Mouse (Mus musculus): Measurements from ENCODE around the gene Bloc1s2.
"Not testable (repeated sequence)": the region's sequence is repeated elsewhere in the genome, so short reads cannot be mapped to it uniquely, and the experiment has no call there.

Bloc1s2 gene

DNA sequence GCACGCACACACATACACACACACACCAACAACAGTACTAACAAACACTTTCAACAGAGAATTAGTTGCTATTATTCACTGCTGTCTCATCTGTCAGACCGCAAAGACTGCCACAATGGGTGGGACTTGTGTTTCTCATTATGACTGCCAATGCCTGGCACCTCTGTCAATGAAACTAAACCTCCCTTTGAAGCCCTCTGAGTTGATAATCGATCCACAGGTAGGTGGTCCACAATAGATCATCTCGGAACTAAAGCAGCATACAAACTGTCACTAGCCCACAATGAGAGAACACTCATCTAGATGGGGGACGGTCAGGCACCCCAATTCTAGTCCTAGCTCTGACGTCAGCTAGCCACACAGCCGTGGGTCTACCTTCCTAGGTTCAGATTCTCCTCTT is 25.1 kb downstream of the Bloc1s2 start:
- no peak for DNase-seq

DNA sequence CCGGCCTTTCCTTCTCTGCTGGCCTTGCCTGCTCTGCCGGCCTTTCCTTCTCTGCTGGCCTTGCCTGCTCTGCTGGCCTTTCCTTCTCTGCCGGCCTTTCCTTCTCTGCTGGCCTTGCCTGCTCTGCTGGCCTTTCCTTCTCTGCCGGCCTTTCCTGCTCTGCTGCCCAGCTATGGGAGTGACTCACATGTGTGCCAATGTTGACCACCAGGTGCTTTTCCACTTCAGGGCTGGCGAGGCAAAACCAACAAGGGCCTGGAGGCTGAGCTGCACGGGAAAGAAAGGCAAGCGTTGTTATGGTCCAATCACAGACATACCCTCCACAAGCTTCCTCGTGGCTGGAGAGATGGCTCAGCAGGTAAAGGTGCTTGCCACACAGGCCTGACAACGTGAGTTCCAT is 25.6 kb downstream of the Bloc1s2 start:
- not testable (repeated sequence) for DNase-seq

DNA sequence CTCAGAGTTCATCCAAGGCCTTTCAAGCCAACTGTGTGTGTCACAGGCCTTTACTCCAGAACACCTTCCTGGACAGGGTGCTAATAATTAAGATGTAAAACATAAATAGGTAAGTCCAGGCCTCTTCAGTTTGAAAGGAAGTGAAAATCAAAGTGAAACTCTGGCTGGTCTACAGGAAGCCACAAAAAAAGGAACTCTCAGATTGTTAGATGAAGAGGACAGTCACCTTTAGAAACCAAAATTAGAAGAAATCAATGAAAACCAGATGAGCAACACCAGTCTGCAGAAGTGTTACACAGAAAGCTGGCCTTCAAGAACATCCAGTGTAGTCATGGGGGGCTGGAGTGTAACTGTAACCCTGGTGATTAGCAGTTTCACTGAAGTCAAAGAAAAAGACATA is 28.5 kb downstream of the Bloc1s2 start:
- DNase-seq: no peak

GRCm38 (mm10) chr19:44111706-44112105 is 34.5 kb downstream of the Bloc1s2 start:
- peak in 1 of 2 experiments; percentile 38 for DNase-seq

DNA sequence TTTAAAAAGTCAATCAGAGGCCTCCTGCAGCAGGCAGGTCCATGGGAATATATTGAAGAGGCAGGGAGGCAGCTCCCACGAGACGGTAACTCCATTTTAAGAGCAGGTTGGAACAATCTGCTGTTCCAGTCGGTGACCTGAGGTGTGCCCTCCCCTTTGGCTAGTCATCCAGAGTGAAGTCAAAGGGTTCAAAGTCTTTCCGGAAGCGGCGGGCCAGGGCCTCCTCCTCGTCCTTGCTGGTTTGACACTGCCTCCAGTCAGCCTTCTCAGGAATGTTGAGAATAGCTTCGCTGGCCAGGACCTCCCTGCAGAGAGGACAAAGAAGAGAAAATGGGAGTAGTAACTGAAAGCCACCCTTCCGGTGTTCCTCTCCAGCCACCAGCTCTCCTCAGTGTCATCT is 35.9 kb downstream of the Bloc1s2 start:
- peak; percentile 86 to 87 for DNase-seq

DNA sequence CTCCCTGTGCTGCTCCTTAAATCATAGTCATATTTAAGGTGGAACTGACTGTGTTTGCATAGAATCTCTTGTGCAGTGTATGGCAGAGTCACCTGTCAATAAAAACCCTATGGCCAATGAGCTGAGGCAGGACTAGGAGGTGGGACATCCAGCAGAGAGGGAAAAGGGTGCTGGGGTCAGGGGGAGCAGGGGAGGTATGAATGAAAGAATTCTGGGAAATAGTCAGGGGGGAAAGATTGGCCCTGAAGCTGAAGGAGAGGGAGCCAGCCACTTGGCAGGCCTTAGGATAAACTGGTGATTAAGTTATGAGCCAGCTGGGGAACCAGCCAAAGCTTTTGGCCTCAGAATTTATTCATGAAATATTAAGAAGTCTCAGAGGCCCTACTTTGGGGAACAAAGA is 37.2 kb downstream of the Bloc1s2 start:
- DNase-seq: peak; percentile 64 to 69

GRCm38 (mm10) chr19:44107661-44108521 is 38.4 kb downstream of the Bloc1s2 start:
- no peak for DNase-seq

- DNase-seq: peak; percentile 95 to 97
These were observed 39.2 kb downstream of the Bloc1s2 start, which contains the start of gene Chuk for GRCm38 (mm10) chr19:44106831-44107660. Gene Chuk, minus strand, starts transcription at chr19:44107480.

DNA sequence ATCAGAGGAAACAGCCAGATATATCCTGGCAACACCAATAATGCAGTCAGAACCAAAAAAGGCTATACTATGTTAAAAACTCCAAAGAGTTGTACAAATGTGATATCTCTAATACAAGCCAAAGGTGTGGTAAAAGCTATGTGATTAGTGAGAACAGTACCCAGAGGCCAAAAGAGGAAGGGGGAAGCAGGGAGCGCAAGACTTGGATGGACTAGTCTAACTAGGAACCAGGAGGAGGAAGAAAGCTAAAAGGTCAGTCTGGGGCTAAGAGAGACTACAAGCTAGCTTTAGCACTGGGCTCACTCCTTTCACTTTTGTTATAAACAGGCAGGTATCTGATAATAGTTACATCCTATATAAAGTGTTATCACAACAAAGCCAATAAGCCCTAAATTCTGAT is 41.9 kb downstream of the Bloc1s2 start:
- no peak for DNase-seq

- no peak for DNase-seq
These were observed 43.2 kb downstream of the Bloc1s2 start for GRCm38 (mm10) chr19:44103001-44103400.

DNA sequence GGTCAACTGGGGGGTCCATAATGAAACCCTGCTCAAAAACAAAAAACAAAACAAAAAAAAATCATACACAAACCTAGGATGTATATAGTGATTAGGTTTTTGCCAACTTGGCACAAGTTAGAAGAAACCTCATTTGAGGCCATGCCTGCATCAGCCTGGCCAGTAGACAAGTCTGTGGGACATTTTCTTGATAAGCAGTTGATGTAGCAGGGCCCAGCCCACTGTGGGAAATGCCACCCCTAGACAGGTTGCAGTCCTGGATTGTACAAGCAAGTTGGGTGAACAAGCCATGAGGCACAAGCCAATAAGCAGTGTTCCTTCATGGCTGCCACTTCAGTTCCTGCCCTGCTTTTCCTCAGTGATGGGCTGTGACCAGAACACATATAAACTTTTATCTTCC is 45.4 kb downstream of the Bloc1s2 start:
- DNase-seq: no peak
